Mouse (Mus musculus) forebrain, embryonic 15.5 days (tissue): ENCODE results near the gene Svs3b. TPM values are rescaled to one million over a fixed set of nuclear protein-coding genes. Genes with fewer than 3 reads are reported as not detected.
"Not testable (repeated sequence)": the region's sequence is repeated elsewhere in the genome, so short reads cannot be mapped to it uniquely, and the experiment has no call there.

Source experiments
- ATAC-seq: fragments of 200-750 bp; cut with Nextera tagmentation; replicated peaks from 2 replicates; pipeline ENCODE4 v1.8.0; 2017; ENCODE audit warnings: mild to moderate bottlenecking, moderate TSS enrichment, moderate library complexity
- H3K27ac ChIP-seq: fragments of 300-500 bp; sonication (generic); replicated peaks from 2 replicates; pipeline ENCODE4 v1.5.1; 2015; ENCODE audit warnings: mild to moderate bottlenecking, inconsistent platforms
- H3K27me3 ChIP-seq: fragments of 300-500 bp; sonication (generic); 2 replicates; pipeline ENCODE4 v1.6.1; 2015; ENCODE audit warnings: inconsistent platforms
- H3K36me3 ChIP-seq: fragments of 300-500 bp; sonication (generic); 2 replicates; pipeline ENCODE4 v1.6.1; 2015; ENCODE audit warnings: mild to moderate bottlenecking, inconsistent platforms
- H3K4me1 ChIP-seq: fragments of 300-500 bp; sonication (generic); 2 replicates; pipeline ENCODE4 v1.6.1; 2015; ENCODE audit warnings: inconsistent platforms
- H3K4me2 ChIP-seq: fragments of 300-500 bp; sonication (generic); replicated peaks from 2 replicates; pipeline ENCODE4 v1.6.1; 2015; ENCODE audit warnings: mild to moderate bottlenecking, inconsistent platforms
- H3K4me3 ChIP-seq: fragments of 300-500 bp; sonication (generic); 2 replicates; pipeline ENCODE4 v1.5.1; 2015; ENCODE audit warnings: mild to moderate bottlenecking, inconsistent platforms
- H3K9ac ChIP-seq: fragments of 300-500 bp; sonication (generic); replicated peaks from 2 replicates; pipeline ENCODE4 v1.6.1; 2015; ENCODE audit warnings: mild to moderate bottlenecking, inconsistent platforms
- H3K9me3 ChIP-seq: fragments of 300-500 bp; sonication (generic); 2 replicates; pipeline ENCODE4 v1.6.1; 2016; ENCODE audit warnings: inconsistent platforms
- WGBS: fragments of 180-500 bp; shearing (Covaris S2); methylation state at CpG from one replicate; pipeline ENCODE4 v1.1.7; 2015; ENCODE audit warnings: mixed read lengths; 5-methylcytosine and 5-hydroxymethylcytosine counted together
- polyA plus RNA-seq: library from polyadenylated mRNA; unstranded; fragments of >200 nt; fragmentation: Nextera tagmentation; extraction: Ambion mirVana; gene quantifications from 2 replicates; pipeline ENCODE4 v1.2.1, GENCODE M21; 2015

Svs3b gene
- not detected in 2 replicates for polyA plus RNA-seq

DNA sequence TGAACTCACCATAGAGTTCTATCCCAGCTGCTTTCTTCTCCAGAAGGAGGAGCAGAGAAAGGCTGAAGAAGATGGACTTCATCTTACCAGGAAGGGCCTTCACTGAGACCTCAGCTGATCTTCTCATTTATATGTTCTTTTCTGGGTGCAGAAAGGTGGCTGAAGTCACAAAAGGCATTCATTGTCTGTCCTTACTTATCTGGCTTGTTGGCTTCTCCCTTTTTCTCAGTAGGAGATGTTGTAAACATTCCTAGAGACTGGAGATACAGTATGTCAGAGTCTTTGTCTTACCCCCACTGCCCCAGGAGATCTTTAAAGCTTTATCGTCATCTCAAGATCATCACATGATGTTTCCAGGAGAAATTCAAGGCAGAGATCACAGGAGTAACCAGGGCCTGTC, at the start of gene Svs3b:
Gene Svs3b (minus strand): TSS at position 101 of the 400 bp plus-strand sequence.
- H3K27me3 ChIP-seq, H3K4me3 ChIP-seq, H3K4me1 ChIP-seq, H3K36me3 ChIP-seq, H3K9ac ChIP-seq, ATAC-seq, H3K27ac ChIP-seq, H3K4me2 ChIP-seq, H3K9me3 ChIP-seq: not testable (repeated sequence)
- WGBS, result 88% methylated on average over 1 of the region's 1 CpGs

DNA sequence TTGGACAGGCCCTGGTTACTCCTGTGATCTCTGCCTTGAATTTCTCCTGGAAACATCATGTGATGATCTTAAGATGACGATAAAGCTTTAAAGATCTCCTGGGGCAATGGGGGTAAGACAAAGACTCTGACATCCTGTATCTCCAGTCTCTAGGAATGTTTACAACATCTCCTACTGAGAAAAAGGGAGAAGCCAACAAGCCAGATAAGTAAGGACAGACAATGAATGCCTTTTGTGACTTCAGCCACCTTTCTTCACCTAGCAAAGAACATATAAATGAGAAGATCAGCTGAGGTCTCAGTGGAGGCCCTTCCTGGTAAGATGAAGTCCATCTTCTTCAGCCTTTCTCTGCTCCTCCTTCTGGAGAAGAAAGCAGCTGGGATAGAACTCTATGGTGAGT, 32.5 kb upstream of the Svs3b start, which contains the start of gene Svs3a:
Gene Svs3a (plus strand): TSS at position 301 of the 400 bp plus-strand sequence.
- not testable (repeated sequence) for H3K4me1 ChIP-seq, H3K27ac ChIP-seq, H3K4me3 ChIP-seq, ATAC-seq, H3K9me3 ChIP-seq, H3K27me3 ChIP-seq, H3K9ac ChIP-seq, H3K4me2 ChIP-seq, H3K36me3 ChIP-seq
- WGBS, result 89% methylated on average over 1 of the region's 1 CpGs

DNA sequence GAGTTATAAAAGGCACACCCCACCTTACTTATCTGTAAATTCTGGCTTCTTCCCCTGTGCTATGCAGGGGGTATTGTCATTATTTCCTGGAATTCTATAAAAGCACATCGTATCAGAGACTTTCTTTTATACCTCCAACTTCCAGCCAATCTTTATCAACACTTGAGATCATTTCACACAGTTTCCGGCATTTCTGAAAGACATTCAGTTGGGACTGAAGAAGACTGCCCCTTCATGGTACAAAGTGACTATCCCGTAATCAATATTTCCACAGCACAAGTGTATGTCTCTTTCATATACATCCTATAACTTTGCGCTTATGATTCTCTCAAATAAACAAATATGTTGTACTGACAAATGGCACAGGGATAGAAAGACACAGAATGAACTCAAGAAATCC, 21.9 kb upstream of the Svs3b start, which contains the start of gene Svs4:
Gene Svs4 (minus strand): TSS at position 101 of the 400 bp plus-strand sequence.
- no peak for ATAC-seq
- Histone ChIP-seq H3K9ac (no peak within 1 kb of the TSS), H3K27ac (no peak within 1 kb of the TSS), H3K4me3 (no peak within 1 kb of the TSS), H3K4me2 (no peak within 1 kb of the TSS), H3K27me3 (no peaks in the 10 kb centered on the region), H3K36me3 (no peaks in the 10 kb centered on the region), H3K9me3 (no peaks in the 10 kb centered on the region), H3K4me1 (no peaks in the 10 kb centered on the region)
- 96% methylated on average over 4 of the region's 4 CpGs for WGBS

DNA sequence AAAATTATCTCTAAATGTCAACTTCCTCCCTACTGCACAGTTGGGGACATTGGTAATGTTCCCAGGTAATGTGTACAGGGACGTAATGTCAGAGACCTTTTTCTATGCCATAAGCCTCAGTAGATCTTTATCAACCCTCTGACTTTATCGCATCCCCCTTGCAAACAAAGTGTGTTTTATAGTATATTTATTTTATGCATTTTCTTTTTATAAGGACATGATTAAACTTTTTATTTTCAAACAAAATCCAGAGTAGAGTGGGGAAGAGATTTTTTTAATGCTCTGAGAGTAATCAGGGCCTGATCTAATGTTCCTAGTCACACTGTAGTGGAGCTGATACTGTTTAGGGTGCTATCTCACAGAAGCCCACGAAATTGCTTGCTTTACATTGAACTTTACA, 18.1 kb downstream of the Svs3b start, which contains the start of gene Svs2:
Gene Svs2 (minus strand): TSS at position 101 of the 400 bp plus-strand sequence.
- Histone ChIP-seq H3K4me2 (no peak within 1 kb of the TSS), H3K36me3 (no peaks in the 10 kb centered on the region), H3K4me3 (no peak within 1 kb of the TSS), H3K4me1 (no peaks in the 10 kb centered on the region), H3K27ac (no peak within 1 kb of the TSS), H3K9me3 (no peaks in the 10 kb centered on the region), H3K9ac (no peak within 1 kb of the TSS), H3K27me3 (no peaks in the 10 kb centered on the region)
- ATAC-seq, result no peak
- 89% methylated on average over 3 of the region's 3 CpGs for WGBS

DNA sequence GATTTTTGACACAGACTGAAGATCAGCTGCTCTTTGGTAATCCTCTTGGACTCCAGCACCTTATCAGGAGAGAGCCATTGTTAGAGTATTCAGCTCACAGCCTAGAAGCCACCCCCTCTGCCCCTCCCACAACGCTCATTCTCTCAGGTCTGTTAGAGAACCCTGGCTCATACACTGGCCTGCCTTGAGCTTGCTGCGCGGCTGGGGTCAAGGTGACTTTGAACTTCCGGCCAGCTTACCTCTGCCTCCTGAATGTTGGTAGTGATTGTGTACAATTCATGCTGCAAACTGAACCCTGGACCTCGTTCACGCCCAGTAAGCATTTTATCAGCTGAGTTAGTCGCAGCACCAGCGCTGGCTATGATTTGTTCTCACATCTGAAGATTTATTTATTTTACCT, 23.8 kb downstream of the Svs3b start:
- Histone ChIP-seq H3K36me3 (no peaks in the 10 kb centered on the region), H3K27ac (no peak overlapping the region), H3K9ac (no peak overlapping the region), H3K27me3 (no peaks in the 10 kb centered on the region), H3K9me3 (no peaks in the 10 kb centered on the region), H3K4me3 (no peak overlapping the region), H3K4me1 (no peaks in the 10 kb centered on the region), H3K4me2 (no peak overlapping the region)
- ATAC-seq, result no peak
- WGBS, result 92% methylated on average over 8 of the region's 8 CpGs

DNA sequence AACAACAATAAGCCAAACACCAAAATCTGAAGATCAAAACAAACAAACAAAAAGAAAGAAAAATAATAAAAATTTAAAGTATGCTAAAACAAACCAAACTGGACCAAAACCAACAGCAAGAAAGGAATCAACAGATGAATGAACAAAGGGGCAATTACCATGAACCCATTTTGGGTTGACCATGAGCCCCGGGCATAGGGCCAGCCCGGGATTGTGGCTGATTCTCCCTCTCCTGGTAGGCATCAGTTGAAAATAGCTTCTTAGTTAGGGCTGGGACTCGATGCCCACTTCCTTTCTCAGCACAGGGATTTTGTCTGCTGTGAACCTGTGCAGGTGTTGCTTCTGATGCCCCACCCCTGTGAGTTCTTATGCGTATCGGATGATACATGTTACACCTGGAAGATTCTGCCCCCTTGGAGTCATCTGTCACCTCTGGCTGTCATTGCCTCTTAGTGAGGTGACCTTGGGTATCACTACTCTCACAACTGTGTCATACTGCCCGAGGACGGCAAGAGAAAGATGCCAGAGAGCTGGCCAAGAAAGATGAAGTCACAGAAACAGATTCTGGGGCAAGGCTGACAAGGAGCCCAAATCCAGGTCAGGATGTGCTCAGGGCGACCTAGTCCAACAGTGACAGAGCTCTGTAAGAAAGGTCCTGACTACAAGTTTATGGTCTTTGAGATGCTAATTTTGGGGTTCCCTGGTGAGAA, 27.9 kb downstream of the Svs3b start:
- H3K9ac ChIP-seq, result no peak overlapping the region
- 88% methylated on average over 8 of the region's 8 CpGs for WGBS
- no peaks in the 10 kb centered on the region for H3K27me3 ChIP-seq
- H3K36me3 ChIP-seq, result no peaks in the 10 kb centered on the region
- ATAC-seq, result no peak
- H3K27ac ChIP-seq, result no peak overlapping the region
- no peaks in the 10 kb centered on the region for H3K4me1 ChIP-seq
- no peaks in the 10 kb centered on the region for H3K9me3 ChIP-seq
- H3K4me2 ChIP-seq, result no peak overlapping the region
- no peak overlapping the region for H3K4me3 ChIP-seq

DNA sequence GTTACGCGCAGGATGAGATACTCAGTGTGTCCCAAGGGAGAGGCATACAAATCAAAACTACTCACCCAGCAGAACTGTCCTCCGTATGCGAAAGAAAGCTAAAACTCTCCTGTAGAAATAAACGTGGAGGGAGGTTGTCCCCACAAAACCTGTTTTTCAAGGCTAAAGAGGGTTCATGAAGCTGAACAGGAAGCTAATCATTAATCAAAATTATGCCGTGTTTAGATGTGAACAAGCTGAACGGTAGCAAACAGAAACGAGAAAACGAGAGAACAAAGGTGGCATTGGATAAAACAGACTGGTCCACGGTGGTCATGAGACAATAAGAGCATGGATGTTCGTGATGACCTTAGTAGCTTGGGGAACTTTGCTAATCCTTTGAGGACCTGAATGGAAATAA, 34.9 kb downstream of the Svs3b start, which contains the start of gene Wfdc15b:
Gene Wfdc15b (minus strand): TSS at position 139 of the 400 bp plus-strand sequence.
- H3K4me1 ChIP-seq, result no peaks in the 10 kb centered on the region
- H3K36me3 ChIP-seq, result no peaks in the 10 kb centered on the region
- H3K9me3 ChIP-seq, result no peaks in the 10 kb centered on the region
- no peak within 1 kb of the TSS for H3K9ac ChIP-seq
- WGBS, result 86% methylated on average over 11 of the region's 11 CpGs
- H3K4me3 ChIP-seq, result no peak within 1 kb of the TSS
- H3K27ac ChIP-seq, result no peak within 1 kb of the TSS
- H3K27me3 ChIP-seq, result no peaks in the 10 kb centered on the region
- no peak within 1 kb of the TSS for H3K4me2 ChIP-seq
- ATAC-seq, result no peak

DNA sequence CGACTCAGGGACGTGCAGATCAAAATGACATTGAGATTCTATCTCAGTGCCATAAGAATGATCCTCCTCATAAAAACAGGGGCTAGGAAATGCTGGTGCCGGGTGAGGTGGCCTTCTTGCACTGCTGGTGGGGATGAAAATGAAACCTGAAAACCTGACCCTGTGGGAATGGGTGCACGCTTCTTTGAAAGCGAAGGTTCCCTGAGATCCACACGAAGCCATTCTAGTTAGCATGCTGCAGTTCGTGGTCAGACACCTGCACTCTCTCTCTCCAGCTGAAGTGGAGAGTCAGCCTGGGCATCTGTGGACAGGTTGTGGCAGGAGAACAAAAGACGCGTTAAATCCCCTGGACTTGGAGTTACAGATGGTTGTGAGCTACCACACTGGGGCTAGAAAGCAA, 37.1 kb downstream of the Svs3b start:
- no peaks in the 10 kb centered on the region for H3K27me3 ChIP-seq
- H3K9me3 ChIP-seq, result no peaks in the 10 kb centered on the region
- no peaks in the 10 kb centered on the region for H3K36me3 ChIP-seq
- no peak overlapping the region for H3K4me3 ChIP-seq
- H3K4me2 ChIP-seq, result no peak overlapping the region
- H3K9ac ChIP-seq, result no peak overlapping the region
- WGBS, result 89% methylated on average over 9 of the region's 9 CpGs
- H3K27ac ChIP-seq, result no peak overlapping the region
- H3K4me1 ChIP-seq, result no peaks in the 10 kb centered on the region
- no peak for ATAC-seq

DNA sequence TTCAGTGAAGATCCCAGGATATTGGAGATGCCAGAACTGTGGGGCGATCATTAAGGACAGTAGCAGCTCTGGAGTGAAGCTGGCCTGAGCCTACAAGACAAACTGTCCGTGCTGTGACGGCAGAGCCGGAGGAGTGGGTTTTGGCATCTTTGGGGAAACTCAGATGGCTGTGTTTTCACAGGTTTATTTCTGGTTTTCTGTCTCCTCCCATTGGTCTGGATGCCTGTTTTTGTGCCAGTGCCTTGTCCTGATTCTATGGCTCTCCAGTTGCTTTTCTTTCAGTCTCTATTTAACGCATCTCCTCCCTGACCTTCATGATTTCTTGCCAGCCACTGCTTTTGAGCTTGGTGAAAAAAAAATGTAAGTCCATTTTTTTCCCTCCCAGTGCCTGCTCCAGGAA, 43.7 kb downstream of the Svs3b start:
- WGBS, result 85% methylated on average over 5 of the region's 5 CpGs
- Histone ChIP-seq H3K4me3 (no peak overlapping the region), H3K9me3 (no peaks in the 10 kb centered on the region), H3K4me1 (no peaks in the 10 kb centered on the region), H3K27me3 (no peaks in the 10 kb centered on the region), H3K9ac (no peak overlapping the region), H3K4me2 (no peak overlapping the region), H3K36me3 (no peaks in the 10 kb centered on the region), H3K27ac (no peak overlapping the region)
- ATAC-seq, result no peak

DNA sequence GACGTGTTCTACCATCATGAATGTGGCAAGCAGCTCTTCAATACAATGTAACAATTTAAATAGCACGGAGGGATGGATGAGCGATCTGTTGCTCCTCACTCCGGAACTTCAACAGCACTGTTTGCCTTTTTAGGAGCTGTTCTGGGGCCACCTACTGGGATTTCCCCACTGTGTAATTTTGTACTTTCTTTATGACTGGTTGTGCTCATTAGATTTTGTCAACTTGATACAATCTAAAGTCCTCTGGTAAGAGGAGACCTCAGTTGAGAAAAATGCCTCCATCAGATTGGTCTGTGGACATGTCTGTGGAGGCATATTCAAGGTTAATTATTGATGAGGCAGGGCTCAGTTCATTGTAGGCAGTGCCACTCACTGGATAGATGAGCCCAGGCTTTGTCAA, 45.5 kb downstream of the Svs3b start:
- no peak overlapping the region for H3K27ac ChIP-seq
- H3K4me3 ChIP-seq, result no peak overlapping the region
- no peaks in the 10 kb centered on the region for H3K36me3 ChIP-seq
- H3K9ac ChIP-seq, result no peak overlapping the region
- H3K27me3 ChIP-seq, result no peaks in the 10 kb centered on the region
- ATAC-seq, result no peak
- 87% methylated on average over 4 of the region's 4 CpGs for WGBS
- no peak overlapping the region for H3K4me2 ChIP-seq
- no peaks in the 10 kb centered on the region for H3K9me3 ChIP-seq
- H3K4me1 ChIP-seq, result no peaks in the 10 kb centered on the region

DNA sequence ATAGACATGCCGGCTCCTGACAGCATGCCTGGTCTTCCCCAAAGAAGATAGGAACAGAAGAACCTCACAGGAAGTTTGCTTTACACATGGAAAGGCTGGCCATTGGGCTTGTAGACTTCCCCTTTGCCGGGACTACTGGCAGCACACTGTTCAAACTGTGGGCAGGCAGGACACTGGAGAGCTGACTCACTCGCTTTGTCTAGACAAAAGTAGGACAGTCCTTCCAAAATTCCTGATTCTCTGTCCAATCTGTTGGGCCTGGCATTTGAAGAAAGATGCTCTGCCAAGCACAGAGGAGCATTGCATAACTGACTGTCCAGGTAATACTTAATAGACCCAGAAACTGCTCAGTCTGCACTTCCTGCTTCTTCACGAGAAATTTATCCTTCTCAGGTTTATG, 49.8 kb downstream of the Svs3b start:
- WGBS, result 76% methylated on average over 4 of the region's 4 CpGs

DNA sequence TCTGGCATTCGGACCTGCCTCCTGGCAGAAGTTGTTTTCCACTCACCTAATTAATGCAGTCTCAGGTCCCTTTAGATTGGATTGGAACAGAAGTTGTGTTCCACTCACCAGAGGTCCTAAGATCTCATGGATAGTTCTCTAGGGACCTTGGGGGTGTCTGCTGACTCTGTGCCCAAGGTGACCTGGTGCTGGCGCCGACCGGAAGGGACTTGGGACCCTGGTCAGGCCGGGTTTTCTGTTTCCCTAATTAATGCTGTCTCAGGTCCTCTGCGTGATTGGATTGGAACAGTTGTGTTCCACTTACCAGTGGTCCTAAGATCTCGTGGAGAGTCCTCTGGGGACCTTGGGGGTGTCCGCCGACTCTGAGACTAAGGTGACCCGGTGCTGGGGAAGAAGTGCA, 50.4 kb downstream of the Svs3b start:
- not testable (repeated sequence) for H3K9me3 ChIP-seq, ATAC-seq, H3K27ac ChIP-seq, H3K9ac ChIP-seq, H3K4me3 ChIP-seq, H3K4me1 ChIP-seq, H3K27me3 ChIP-seq, H3K4me2 ChIP-seq, H3K36me3 ChIP-seq
- 88% methylated on average over 10 of the region's 10 CpGs for WGBS

More for the DNA sequence above, 49.8 kb downstream of the Svs3b start:
- H3K36me3 ChIP-seq, result no peaks in the 10 kb centered on the region
- H3K27me3 ChIP-seq, result no peaks in the 10 kb centered on the region
- no peaks in the 10 kb centered on the region for H3K9me3 ChIP-seq
- no peak for ATAC-seq
- no peak overlapping the region for H3K4me2 ChIP-seq
- H3K9ac ChIP-seq, result no peak overlapping the region
- no peak overlapping the region for H3K4me3 ChIP-seq
- no peaks in the 10 kb centered on the region for H3K4me1 ChIP-seq
- H3K27ac ChIP-seq, result no peak overlapping the region
